Mouse (Mus musculus) ES-Bruce4 (cell line): ENCODE results near the gene Cmtm6.

Source experiments
- CTCF ChIP-seq: IDR thresholded peaks from one replicate; pipeline ENCODE4 v1.8.1; 2011; ENCODE audit warnings: low read depth, low read length
- EP300 ChIP-seq: IDR thresholded peaks from 2 replicates; pipeline ENCODE4 v1.6.1; 2011; ENCODE audit warnings: low read depth, low read length; ENCODE audit not compliant: insufficient read depth
- POLR2A ChIP-seq: IDR thresholded peaks from one replicate; pipeline ENCODE4 v1.8.1; 2011; ENCODE audit warnings: low read length; ENCODE audit not compliant: insufficient read depth

DNA sequence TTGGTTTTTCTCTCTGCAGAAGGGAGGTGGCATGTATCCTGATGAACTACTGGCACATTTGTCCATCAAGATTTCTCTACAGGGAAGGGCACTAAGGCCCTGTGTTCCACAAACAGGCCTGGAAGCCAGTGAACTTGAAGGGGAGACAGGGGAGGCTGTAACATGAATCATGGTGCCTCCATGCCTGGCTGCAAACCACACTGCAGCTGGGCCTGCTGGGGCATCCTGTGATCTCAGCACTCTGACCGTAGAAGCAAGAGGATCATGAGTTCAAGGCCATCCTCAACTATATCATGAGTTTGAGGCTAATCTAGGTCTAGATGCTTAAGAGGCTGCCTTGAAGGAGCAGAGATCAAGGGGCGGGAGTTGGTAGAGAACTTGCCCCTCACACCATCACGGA, 45.4 kb downstream of the Cmtm6 start:
- no peak for TF ChIP-seq CTCF
- no peak for TF ChIP-seq POLR2A
- TF ChIP-seq EP300: no peak
